Mouse (Mus musculus): ENCODE measurements around the gene Napepld.
"Not testable (repeated sequence)": the region's sequence is repeated elsewhere in the genome, so short reads cannot be mapped to it uniquely, and the experiment has no call there.

Napepld gene

DNA sequence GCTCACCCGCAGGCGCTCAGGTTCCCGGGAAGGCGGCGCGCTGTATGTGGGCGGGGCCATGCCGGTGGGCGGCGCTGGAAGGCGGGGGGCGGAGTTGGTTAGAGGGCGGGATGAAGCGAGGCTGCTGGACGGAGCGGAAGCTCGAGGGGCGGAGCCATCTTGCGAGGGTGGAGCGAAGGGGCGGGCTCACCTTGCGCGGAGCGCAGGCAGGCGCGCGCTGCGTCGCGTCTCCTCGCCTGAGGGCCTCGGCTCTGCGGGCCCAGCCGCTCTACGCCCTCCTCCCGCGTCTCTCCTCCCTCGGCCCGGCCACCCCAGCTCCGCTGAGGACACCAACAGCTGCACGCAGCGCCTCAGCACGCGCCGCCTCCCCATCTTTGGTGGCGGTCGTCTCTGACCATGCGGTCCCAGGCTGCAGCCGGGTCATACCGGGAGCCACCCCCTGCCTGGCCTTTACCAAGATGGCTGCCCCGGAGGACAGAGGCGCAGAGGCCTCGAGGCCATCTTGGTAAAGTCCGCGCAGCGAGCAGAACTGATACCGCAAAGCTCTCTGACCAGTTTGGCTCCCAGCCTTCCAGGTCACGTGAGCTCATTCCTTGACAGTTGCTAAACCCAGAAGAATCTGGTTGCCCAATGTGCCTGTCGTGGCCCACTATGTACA lies at the start of gene Napepld:
Napepld (minus strand) TSS at position 46 of the 658 bp plus-strand sequence.
- DNase-seq (ENCODE audit: low spot score): peak; percentile 96

DNA sequence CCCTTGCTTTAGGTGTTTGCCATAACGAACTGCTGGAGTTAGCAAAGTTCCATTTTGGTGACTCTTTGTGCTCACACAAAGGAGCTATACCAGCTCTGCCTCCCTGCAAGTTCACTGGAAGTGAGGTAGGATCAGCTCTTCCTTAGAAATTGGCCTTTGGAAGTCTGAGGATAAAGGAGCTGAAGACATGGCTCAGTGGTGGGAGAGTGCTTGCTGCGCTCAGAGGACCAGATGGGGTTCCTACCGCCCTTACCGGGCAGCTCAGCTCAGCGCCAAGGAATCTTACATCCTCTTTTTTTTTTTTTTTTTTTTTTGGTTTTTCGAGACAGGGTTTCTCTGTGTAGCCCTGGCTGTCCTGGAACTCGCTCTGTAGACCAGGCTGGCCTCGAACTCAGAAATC lies 44.8 kb upstream of the Napepld start:
- DNase-seq (ENCODE audit: low spot score): no peak

DNA sequence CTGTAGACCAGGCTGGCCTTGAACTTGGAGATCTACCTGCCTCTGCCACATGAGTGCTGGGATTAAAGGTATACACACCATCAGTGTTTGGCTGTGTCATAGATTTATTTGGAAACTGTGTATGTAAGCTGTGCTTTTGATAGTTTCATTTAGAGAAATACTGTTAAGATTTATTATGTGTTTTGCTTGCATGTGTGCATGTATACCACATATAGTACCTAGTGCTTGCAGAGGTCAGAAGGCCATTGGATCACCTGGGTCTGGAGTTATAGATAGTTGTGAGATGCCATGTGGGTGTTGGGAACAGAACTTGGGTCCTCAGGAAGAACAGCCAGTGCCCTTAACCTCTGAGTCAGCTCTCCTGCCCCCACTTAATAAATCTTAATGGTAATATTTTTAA lies 43.5 kb upstream of the Napepld start:
- no peak for DNase-seq (ENCODE audit: low spot score)

DNA sequence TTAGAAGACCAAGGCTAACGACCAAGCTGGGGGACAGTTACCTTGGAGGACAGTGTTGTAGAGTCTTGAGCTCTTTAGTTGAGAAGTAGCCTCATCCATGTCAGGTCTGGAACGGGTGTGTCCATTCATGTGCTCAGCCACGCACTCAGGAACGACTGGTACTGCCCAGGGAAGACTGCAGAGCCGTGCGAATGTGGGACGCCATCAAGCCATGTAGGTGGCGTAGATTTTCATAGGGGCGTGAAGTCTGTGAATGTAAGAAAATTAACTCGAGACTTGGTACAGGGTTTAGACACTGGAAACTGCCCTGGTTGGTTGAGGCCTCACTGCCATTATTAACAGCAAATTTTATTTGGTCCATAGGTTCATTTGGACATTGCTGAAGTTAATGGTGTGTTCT lies 42.4 kb upstream of the Napepld start:
- no peak for DNase-seq (ENCODE audit: low spot score)

DNA sequence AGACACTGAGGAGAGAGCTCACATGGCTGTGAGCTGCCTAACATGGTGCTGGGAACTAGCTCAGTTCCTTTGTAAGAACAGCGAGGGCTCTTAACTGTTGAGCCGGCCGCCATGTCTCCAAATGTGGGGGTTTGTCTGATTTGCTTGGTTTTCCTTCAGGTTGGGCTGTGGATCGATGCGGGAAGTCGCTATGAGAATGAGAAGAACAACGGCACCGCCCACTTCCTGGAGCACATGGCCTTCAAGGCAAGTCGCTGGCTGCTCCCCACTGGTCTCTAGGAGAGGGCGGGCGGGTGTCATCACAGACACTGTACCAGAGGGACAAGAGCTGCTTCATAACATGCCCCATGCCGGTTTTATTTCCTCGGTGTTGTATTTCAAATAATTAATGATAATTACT lies 38.7 kb upstream of the Napepld start:
- DNase-seq (ENCODE audit: low spot score): no peak

DNA sequence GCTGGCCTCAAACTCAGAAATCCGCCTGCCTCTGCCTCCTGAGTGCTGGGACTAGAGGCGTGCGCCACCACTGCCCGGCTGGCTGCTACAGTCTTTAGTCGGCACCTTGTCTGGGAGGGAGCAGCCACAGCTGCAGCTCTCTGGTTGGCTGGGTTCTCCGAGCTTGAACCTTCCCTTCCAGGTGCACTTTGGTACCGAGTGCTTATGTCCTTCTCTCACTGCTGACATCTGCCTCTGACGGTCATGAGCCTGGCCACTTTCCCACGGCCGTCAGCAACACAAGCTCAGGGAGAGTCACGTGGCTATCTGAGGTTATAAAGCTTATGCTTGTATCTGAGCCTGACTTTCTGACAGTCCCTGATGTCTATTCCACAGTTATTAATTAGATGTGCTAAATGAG lies 37.9 kb upstream of the Napepld start:
- DNase-seq (ENCODE audit: low spot score): no peak

DNA sequence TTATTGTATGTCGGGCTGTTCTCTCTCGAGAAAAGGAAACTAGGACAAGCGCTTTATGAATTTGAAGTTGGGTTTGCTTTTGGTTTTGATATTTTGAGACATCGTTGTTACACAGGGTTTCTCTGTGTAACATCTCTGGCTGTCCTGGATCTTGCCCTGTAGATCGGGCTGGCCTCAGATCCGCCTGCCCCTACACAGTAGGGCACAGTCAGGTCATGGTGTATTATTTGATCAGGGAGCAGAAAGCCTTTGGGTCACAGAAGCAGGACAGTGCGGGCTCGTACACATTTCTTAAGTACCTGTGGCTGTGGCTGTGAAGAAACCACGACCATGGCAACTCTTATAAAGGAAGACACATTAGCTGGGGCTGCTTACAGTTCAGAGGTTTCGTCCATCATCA lies 36.4 kb upstream of the Napepld start:
- no peak for DNase-seq (ENCODE audit: low spot score)

DNA sequence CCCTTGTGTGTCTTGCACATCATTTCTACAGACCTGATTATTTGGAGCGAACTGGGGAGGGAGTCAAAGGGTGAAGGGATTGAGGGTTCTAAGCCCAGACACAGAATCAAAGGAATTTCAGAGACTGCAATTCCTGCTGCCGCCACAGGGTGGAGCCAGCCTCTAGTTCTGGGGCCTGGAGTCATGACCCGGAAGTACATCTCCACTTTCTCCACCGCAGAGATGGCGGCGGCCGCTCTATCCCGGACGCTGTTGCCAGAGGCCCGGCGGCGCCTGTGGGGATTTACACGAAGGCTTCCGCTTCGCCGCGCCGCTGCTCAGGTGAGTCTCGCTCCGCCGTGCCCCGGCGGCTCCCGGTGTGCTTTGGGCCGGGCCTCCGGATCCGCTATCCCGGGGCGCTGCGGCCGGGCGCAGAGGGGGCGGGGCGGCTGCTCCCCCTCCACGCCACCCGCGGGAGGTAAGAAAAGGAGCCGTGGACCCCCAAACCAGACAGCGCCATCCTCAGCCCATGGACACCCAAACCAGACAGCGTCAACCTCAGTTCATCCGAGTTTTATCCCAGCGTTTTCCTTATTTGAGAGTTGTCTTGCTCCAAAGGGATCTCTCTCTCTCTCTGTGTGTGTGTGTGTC lies 35.9 kb upstream of the Napepld start, which contains the start of gene Pmpcb:
Pmpcb (plus strand) TSS at position 186 of the 630 bp plus-strand sequence.
- DNase-seq (ENCODE audit: low spot score): peak; percentile 51

DNA sequence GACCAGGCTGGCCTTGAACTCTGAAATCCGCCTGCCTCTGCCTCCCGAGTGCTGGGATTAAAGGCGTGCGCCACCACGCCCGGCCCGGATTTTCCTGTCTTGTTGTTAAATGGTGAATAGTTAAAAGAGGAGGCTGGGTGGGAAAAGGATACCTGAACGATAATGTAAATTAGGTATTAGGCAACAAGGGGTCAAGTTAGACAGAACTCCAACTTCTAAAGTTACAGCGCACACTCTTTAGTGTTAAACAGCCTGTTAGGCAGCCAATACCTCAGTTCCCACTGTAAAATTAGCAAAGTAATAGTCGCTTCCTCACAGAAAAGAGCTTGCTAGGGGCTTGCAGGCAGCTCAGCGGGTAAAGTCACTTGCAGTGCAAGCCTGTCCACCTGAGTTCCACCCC lies 34.9 kb upstream of the Napepld start:
- no peak for DNase-seq (ENCODE audit: low spot score)

DNA sequence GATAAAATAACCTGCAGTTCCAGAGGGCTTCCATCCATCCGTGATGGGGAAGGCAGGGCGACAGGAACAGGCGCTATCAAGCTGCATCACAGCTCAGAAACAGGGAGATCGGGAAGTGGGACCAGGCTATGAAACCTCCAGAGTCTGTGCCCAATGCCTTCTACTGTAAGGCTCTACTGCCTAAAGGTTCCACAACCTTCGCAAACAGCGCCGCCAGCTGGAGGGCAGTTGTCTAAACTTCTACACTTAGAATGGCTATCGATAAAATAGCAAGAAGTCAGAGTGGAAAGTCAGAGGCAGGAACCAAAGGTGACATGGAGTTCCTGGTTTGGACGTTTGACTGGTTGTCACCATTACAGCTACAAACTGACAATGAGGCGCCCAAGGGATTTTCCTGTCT lies 34.4 kb upstream of the Napepld start:
- no peak for DNase-seq (ENCODE audit: low spot score)

DNA sequence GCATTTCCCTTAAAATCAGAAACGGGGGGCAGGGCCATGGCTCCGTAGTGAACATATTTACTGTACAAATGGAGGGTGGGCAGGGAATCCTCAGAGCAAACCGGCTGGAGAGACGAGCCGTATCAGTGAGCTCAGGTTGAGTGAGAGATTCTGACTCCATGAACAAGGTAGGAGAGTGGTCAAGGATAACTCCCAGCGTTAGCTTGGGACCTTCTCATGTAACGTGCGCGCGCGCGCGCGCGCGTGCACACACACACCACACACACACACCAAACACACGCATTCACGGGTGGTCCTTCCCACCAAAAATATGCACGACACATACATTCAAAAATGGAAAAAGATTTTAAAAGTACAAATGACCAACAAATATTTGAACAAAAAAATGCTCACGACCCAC lies 33.9 kb upstream of the Napepld start:
- no peak for DNase-seq (ENCODE audit: low spot score)

DNA sequence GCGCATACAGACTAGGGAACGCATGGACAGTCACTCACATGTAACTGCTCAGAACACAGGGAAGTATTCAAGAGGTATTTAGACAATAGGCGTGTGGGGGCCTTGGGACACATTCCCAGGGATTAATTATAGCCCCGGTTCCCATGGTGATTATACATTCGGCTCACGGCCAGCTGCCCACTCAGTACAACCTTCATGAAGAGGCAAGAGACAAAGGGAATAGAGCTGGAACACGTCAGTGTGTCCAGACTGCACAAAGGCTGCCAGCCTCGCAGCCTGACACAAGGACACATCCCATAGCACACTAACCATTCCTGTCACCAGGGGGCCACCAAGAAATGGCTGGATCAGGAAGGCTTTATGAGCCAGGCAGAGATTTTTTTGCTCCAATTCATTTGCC lies 31.7 kb upstream of the Napepld start:
- no peak for DNase-seq (ENCODE audit: low spot score)

DNA sequence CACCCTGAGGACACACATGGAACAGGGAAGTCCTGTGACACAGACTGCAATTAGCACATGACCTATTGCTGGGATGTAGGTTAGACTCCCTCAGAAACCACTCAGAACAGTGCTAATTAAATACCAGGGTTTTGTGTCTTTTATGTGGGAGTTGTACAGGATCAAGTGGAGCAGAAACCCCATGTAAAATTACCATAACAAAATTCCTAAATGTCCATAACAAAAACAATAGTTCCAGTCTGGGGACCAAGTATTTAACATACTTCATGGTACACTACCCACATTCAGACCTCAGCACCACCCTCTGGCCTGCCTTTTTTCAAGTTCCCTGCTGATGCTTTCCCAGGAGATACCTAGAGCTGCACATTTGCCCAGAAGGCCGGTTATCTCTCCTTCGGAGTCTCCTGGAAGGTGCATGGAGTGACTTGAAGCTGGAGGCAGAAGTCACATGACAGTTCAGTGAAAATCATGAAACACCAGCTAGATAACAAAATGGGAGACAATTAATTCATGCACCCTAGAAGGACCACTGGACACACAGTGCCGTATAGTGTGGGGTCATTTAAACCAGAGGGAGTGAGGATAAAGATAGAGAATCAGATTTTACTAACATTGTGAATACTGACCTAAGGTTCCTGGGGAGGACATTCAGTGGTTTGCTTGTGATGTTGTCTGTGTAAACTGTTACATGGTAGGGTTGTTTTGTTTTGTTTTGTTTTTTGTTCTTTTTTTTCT lies 31.1 kb upstream of the Napepld start:
- DNase-seq (ENCODE audit: low spot score): no peak

DNA sequence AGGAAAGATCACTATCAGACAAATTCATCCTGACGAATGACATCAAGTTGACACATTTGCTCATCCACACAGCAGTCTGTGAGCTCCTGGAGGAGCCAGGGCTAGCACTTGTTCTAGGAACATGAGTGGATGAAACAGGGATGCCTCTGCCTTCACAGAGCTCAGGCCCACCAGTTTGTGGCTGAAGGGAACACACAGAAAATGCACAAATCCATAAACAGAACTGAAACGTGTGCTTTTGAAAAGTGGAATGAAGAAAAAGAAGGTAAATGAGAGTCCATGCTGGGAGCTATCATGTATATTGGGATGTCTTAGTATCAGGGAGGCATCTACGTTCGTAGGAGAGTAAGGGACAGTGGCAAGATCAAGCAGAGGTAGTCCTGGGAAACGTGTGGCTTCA lies 27.9 kb upstream of the Napepld start:
- DNase-seq (ENCODE audit: low spot score): no peak

DNA sequence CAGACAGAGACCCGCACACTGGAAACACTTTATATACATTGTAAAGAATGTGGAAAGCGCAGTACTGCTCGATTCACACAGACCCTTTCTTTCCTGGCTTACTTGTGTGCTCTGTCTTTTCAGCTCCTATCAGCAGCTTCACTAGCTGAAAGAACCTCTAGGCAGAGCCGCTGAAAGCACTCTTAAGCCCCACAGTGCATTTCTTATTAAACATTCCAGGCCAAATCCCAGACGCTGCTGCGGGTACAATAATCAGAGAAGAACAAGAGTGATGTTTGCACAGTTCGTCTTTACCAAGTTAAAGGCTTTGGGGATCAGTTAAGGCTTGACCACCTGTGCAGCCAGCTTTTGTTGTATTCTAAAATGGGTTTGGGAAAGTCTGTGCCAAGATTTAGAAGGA lies 23.7 kb upstream of the Napepld start:
- no peak for DNase-seq (ENCODE audit: low spot score)

DNA sequence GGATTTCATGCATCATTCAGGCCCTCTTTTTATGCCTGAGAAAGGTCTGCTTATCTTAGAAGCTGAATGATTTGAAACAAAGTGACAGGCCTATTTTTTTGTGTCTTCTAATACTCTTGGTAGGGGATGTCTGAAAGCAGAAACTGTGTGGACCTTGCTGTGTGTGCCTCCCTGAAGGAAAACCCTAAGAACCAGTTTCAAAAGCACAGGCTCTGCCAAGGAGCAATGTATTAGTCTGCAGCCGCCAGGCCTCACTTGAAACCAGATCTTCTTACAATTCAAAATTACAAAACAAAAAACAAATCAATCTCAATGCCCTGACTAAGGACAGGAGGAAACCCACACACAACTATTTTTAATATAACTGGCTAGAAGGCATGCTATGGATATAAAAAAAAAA lies 23.2 kb upstream of the Napepld start:
- DNase-seq (ENCODE audit: low spot score): no peak

DNA sequence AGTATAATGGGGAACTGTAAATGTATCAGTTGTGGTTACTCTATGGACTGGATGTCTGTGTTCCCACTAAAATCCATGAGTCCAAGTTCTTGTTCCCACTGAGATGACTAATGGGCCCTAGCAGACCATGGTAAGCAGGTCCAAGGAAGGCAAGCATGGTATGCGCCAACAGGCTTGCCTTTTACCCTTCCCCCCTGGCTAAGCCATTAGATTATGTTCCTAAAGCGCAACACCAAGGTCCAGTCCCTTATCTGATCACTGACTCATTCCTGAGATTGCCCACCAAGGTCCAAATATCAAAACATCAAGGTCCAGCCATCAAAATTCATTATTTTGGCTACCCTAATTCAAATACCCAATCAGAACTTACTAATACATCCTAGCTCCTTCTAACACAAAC lies 18.0 kb upstream of the Napepld start:
- no peak for DNase-seq (ENCODE audit: low spot score)

DNA sequence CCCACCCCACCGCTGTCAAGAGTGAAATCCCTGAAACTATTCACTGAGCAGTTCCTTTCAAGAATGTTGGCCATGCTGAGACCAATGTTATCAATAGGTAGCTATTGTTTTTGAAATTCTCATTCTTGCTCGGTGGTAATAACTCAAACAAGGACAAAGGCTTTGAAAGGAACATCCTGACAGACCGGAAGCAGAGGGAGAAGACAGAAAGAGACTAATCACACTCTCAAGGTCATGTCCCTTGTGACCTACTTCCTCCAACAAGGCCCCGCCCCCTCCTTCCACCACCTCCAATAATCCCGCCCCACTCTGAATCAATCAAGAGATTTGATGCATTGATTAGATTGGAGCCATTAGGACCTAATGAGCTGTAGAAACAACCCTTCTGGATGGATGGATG lies 17.4 kb upstream of the Napepld start:
- no peak for DNase-seq (ENCODE audit: low spot score)

DNA sequence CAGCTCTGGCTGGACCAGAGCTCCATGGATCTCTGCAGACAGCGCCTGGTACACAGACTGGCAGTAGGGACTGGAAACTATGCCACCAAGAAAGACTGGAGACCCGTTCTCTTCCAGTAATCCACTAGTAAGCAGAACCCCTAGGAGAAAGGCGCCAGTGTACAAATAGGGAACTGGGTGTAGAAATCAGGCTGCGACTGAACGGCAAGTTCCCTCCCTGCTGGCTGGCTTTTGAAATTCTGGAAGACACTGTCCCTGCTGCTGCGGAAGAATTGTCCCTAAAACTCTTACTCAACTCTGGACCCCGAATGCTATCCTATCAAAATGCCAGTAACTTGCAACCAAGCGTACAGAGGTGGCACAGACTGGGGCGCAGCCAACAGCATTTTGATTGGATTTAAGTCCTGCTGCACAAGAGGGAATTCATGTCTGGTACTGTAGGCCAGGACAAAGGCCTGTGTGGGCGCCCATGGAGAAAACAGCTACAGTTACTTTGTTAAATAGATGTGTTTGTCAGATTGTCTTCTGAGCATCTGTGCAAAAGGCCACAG lies 16.0 kb upstream of the Napepld start:
- no peak for DNase-seq (ENCODE audit: low spot score)

DNA sequence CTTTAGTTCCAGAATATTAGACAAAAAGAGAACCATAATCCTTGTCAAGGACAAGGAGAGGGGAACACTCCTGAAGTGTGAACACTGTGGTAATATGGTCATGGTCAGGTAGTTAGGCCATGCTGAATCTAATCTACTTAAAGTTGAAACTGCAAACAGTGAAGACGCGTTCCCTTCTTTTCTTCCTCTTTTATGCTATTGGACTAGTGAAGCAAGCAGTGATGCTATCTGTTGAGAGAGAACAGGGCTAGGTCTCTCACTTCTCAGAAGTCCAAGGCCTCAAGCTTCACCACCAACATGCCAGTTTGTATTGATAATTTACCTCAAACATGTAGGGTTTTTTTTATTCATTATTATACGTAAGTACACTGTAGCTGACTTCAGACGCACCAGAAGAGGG lies 13.3 kb upstream of the Napepld start:
- DNase-seq (ENCODE audit: low spot score): no peak

DNA sequence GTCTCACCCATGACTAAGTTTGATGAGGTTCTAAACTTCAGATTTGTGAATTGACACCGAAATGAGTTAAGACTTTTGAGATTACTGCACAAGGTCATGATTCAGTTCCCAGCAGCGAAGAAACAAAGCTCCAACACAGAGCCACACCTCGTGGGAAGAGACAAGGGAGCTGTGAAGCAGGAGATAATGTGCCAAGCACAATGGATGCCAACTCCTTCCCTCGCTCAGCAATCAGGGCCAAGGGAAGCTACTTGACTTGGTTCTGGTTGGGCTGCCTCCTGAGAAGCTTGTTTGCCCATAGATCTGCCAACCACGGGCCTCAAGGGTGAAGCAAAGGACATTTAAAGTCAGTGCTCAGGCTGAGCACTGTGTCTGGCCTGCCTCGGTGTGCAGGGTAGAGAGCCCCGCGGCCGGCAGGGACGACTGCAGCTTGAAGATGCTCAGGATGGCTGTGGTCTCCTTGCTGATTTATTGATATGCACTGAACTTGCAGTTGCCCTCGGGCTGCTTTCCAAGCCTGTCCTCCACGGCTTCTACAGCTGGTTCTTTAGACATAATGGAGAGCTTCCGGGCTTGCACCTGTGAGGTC lies 11.0 kb upstream of the Napepld start:
- DNase-seq (ENCODE audit: low spot score): no peak

DNA sequence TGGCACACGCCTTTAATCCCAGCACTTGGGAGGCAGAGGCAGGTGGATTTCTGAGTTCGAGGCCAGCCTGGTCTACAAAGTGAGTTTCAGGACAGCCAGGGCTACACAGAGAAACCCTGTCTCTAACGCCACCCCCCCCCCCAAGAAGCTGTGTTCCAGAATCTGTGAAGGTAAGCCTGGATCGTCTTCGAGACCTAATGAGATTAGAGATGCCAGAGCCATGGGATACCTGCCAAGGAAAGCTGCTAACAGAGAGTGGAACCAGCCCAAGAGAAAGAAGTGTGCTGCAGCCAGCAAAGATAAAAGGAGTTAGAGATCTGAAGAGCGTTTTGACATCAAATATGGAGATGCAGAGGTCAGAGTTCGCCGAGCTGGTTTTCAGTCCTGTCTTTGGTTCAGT lies 6.8 kb upstream of the Napepld start:
- not testable (repeated sequence) for DNase-seq (ENCODE audit: low spot score)

DNA sequence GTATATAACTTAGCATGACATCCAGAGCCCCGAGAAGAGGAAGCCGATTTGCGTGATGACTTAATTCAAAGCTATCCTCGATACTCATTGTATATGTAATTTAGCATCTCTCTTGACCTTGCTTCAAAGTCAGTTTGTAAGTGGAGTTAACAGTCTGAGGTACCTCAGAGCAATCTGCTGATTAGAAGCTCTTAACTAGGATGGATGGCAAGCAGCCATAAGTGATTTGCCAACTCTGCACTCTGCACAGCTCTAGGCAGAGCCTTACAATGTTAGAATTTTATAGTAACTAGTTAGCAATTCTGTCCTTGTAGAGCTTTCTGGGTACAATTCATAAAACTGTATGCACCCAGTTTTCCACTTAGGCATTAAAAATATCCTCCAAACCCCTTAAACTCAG lies 5.3 kb upstream of the Napepld start:
- no peak for DNase-seq (ENCODE audit: low spot score)
